In genomic region chr7:106635560-106635959, GRCm38 (mm10) we compare ENCODE assay signal across 31 mouse cellular contexts. TPM values are rescaled to one million over a fixed set of nuclear protein-coding genes. Genes with fewer than 3 reads are reported as not detected.
"Had no signal": no experiment of that assay in that cellular context is flagged by ENCODE, and none has a peak within 500 bp of the region (broad histone marks: within the 10 kb centered on the region; RNA-seq: fewer than 3 reads in every experiment).

No protein-coding gene starts in this region.

- DNase-seq: kidney, adult 2 months; kidney, postnatal 36 days; lung, adult 2 months; lung, postnatal 14 days; lung, postnatal 4 days; retina, postnatal 1 day; thymus, adult 18-20 months; thymus, postnatal 4 days had no signal

- H3K9ac ChIP-seq: limb, embryonic 13.5 days; midbrain, embryonic 13.5 days; neural tube, embryonic 13.5 days had no signal

- H3K27me3 ChIP-seq: limb, embryonic 13.5 days; midbrain, embryonic 13.5 days; neural tube, embryonic 13.5 days had no signal

- ATAC-seq: inflammation-experienced regulatory T-cells, adult 6 months; intestine, postnatal 0 days; midbrain, embryonic 13.5 days; midbrain, embryonic 16.5 days had no signal

- H3K36me3 ChIP-seq: limb, embryonic 10.5 days; limb, embryonic 13.5 days; midbrain, embryonic 10.5 days; midbrain, embryonic 13.5 days; neural tube, embryonic 13.5 days had no signal

- H3K9me3 ChIP-seq: limb, embryonic 10.5 days; limb, embryonic 13.5 days; midbrain, embryonic 10.5 days; neural tube, embryonic 13.5 days had no signal

- H3K27ac ChIP-seq: kidney, postnatal 0 days; limb, embryonic 10.5 days; limb, embryonic 13.5 days; midbrain, embryonic 10.5 days; midbrain, embryonic 13.5 days; neural tube, embryonic 13.5 days had no signal

- H3K4me1 ChIP-seq: limb, embryonic 10.5 days; limb, embryonic 13.5 days; midbrain, embryonic 10.5 days; midbrain, embryonic 13.5 days; neural tube, embryonic 13.5 days had no signal

- H3K4me3 ChIP-seq: limb, embryonic 10.5 days; limb, embryonic 13.5 days; midbrain, embryonic 10.5 days; midbrain, embryonic 13.5 days; myocyte; neural tube, embryonic 13.5 days had no signal

- H3K4me2 ChIP-seq: limb, embryonic 13.5 days; midbrain, embryonic 13.5 days; neural tube, embryonic 13.5 days had no signal

RNA-seq across cellular contexts. Expression of gene Olfr693, which starts 44.8 kb away (rescaled TPM):
- total RNA-seq: layer of hippocampus, postnatal 14 days; left cerebral cortex, adult 8-10 months; left cerebral cortex, postnatal 14 days; liver, adult 2 months; megakaryocyte, adult 5-6 weeks; monocyte, adult 5-6 weeks; neutrophil, adult 5-6 weeks had no signal
- polyA plus RNA-seq: inflammation-experienced regulatory T-cells, adult 6 months; intestine, postnatal 0 days; kidney, adult 2 months; kidney, embryonic 14.5 days; kidney, postnatal 0 days; limb, embryonic 10.5 days; limb, embryonic 13.5 days; liver, adult 2 months; lung, adult 2 months; lung, embryonic 16.5 days; midbrain, embryonic 10.5 days; midbrain, embryonic 13.5 days; midbrain, embryonic 16.5 days; myocyte; neural tube, embryonic 13.5 days; small intestine, adult 2 months; spleen, adult 2 months; stomach, embryonic 16.5 days had no signal

RNA-seq across cellular contexts. Expression of gene Olfr694, which starts 56.1 kb away (rescaled TPM):
- total RNA-seq: layer of hippocampus, postnatal 14 days; left cerebral cortex, adult 8-10 months; left cerebral cortex, postnatal 14 days; liver, adult 2 months; monocyte, adult 5-6 weeks; neutrophil, adult 5-6 weeks had no signal
- polyA plus RNA-seq: inflammation-experienced regulatory T-cells, adult 6 months; intestine, postnatal 0 days; kidney, adult 2 months; kidney, embryonic 14.5 days; kidney, postnatal 0 days; limb, embryonic 10.5 days; limb, embryonic 13.5 days; liver, adult 2 months; lung, adult 2 months; lung, embryonic 16.5 days; midbrain, embryonic 10.5 days; midbrain, embryonic 13.5 days; midbrain, embryonic 16.5 days; myocyte; neural tube, embryonic 13.5 days; small intestine, adult 2 months; spleen, adult 2 months; stomach, embryonic 16.5 days; testis, adult 2 months had no signal
